Mouse (Mus musculus) hindbrain, embryonic 15.5 days (tissue): ENCODE measurements around the gene Zcchc14. TPM values are rescaled to one million over a fixed set of nuclear protein-coding genes. Genes with fewer than 3 reads are reported as not detected.

Experiments
- ATAC-seq: fragments of 200-750 bp; cut with Nextera tagmentation; 2 replicates; pipeline ENCODE4 v1.8.0; 2017; ENCODE audit warnings: low read depth, moderate number of reproducible peaks, moderate TSS enrichment; ENCODE audit not compliant: low FRiP score
- H3K27ac ChIP-seq: fragments of 300-500 bp; sonication (generic); replicated peaks from 2 replicates; pipeline ENCODE4 v1.5.1; 2015; ENCODE audit warnings: mild to moderate bottlenecking, inconsistent platforms
- H3K27me3 ChIP-seq: fragments of 300-500 bp; sonication (generic); 2 replicates; pipeline ENCODE4 v1.6.1; 2015; ENCODE audit warnings: control low read depth, inconsistent platforms
- H3K36me3 ChIP-seq: fragments of 300-500 bp; sonication (generic); 2 replicates; pipeline ENCODE4 v1.6.1; 2015; ENCODE audit warnings: control low read depth, inconsistent platforms
- H3K4me1 ChIP-seq: fragments of 300-500 bp; sonication (generic); replicated peaks from 2 replicates; pipeline ENCODE4 v1.6.1; 2015; ENCODE audit warnings: control low read depth, inconsistent platforms
- H3K4me2 ChIP-seq: fragments of 300-500 bp; sonication (generic); 2 replicates; pipeline ENCODE4 v1.6.1; 2015; ENCODE audit warnings: moderate library complexity, mild to moderate bottlenecking, inconsistent platforms
- H3K4me3 ChIP-seq: fragments of 300-500 bp; sonication (generic); 2 replicates; pipeline ENCODE4 v1.5.1; 2015; ENCODE audit warnings: mild to moderate bottlenecking, inconsistent platforms
- H3K9ac ChIP-seq: fragments of 300-500 bp; sonication (generic); 2 replicates; pipeline ENCODE4 v1.6.1; 2015; ENCODE audit warnings: inconsistent platforms
- H3K9me3 ChIP-seq: fragments of 300-500 bp; sonication (generic); 2 replicates; pipeline ENCODE4 v1.6.1; 2016; ENCODE audit warnings: control low read depth, inconsistent platforms
- WGBS: fragments of 180-500 bp; shearing (Covaris S2); methylation state at CpG from one replicate; pipeline ENCODE4 v1.1.7; 2015; 5-methylcytosine and 5-hydroxymethylcytosine counted together
- polyA plus RNA-seq: library from polyadenylated mRNA; unstranded; fragments of >200 nt; fragmentation: Nextera tagmentation; extraction: Ambion mirVana; gene quantifications from 2 replicates; pipeline ENCODE4 v1.2.1, GENCODE M21; 2015

The Zcchc14 gene
- polyA plus RNA-seq, 1 experiment from 2014 or later: 21.6 TPM

- Histone ChIP-seq H3K4me2 (peak overlapping the region; percentile 91), H3K36me3 (no peaks in the 10 kb centered on the region), H3K27ac (peak overlapping the region; percentile 79), H3K9ac (peak overlapping the region; percentile 88), H3K9me3 (no peaks in the 10 kb centered on the region), H3K27me3 (no peaks in the 10 kb centered on the region), H3K4me3 (peak overlapping the region; percentile 95), H3K4me1 (peaks cover 37% of the 10 kb centered on the region)
- WGBS: 1% methylated on average over 43 of the region's 44 CpGs
- ATAC-seq: peak; percentile 67
Measured at GRCm38 (mm10) chr8:121577751-121578675, 74.7 kb downstream of the Zcchc14 start.

GRCm38 (mm10) chr8:121575661-121576060 is 77.0 kb downstream of the Zcchc14 start:
- no peaks in the 10 kb centered on the region for H3K36me3 ChIP-seq
- no peaks in the 10 kb centered on the region for H3K9me3 ChIP-seq
- WGBS: 72% methylated on average over 3 of the region's 3 CpGs
- ATAC-seq: no peak
- H3K4me2 ChIP-seq: no peak overlapping the region
- H3K4me3 ChIP-seq: no peak overlapping the region
- no peak overlapping the region for H3K9ac ChIP-seq
- H3K27ac ChIP-seq: no peak overlapping the region
- H3K27me3 ChIP-seq: no peaks in the 10 kb centered on the region
- peaks cover 37% of the 10 kb centered on the region for H3K4me1 ChIP-seq

- peaks cover 33% of the 10 kb centered on the region for H3K4me1 ChIP-seq
- 49% methylated on average over 3 of the region's 3 CpGs for WGBS
- ATAC-seq: no peak
Measured at GRCm38 (mm10) chr8:121573275-121573674, 79.4 kb downstream of the Zcchc14 start.

GRCm38 (mm10) chr8:121572121-121572520 is 80.6 kb downstream of the Zcchc14 start:
- Histone ChIP-seq H3K4me1 (peaks cover 26% of the 10 kb centered on the region), H3K4me3 (no peak overlapping the region), H3K27ac (no peak overlapping the region), H3K9me3 (no peaks in the 10 kb centered on the region), H3K27me3 (no peaks in the 10 kb centered on the region), H3K9ac (no peak overlapping the region), H3K4me2 (no peak overlapping the region), H3K36me3 (no peaks in the 10 kb centered on the region)
- ATAC-seq: no peak
- 78% methylated on average over 7 of the region's 7 CpGs for WGBS

More at GRCm38 (mm10) chr8:121573275-121573674, 79.4 kb downstream of the Zcchc14 start:
- no peaks in the 10 kb centered on the region for H3K36me3 ChIP-seq
- no peak overlapping the region for H3K27ac ChIP-seq
- H3K4me2 ChIP-seq: no peak overlapping the region
- H3K9me3 ChIP-seq: no peaks in the 10 kb centered on the region
- H3K9ac ChIP-seq: no peak overlapping the region
- no peak overlapping the region for H3K4me3 ChIP-seq
- H3K27me3 ChIP-seq: no peaks in the 10 kb centered on the region

- ATAC-seq: no peak
- no peak overlapping the region for H3K4me3 ChIP-seq
- H3K36me3 ChIP-seq: no peaks in the 10 kb centered on the region
- no peak overlapping the region for H3K9ac ChIP-seq
- H3K27me3 ChIP-seq: no peaks in the 10 kb centered on the region
- H3K9me3 ChIP-seq: no peaks in the 10 kb centered on the region
- H3K27ac ChIP-seq: no peak overlapping the region
- WGBS: 84% methylated on average over 17 of the region's 17 CpGs
- peaks cover 13% of the 10 kb centered on the region for H3K4me1 ChIP-seq
- no peak overlapping the region for H3K4me2 ChIP-seq
Measured at GRCm38 (mm10) chr8:121570801-121571200, 81.9 kb downstream of the Zcchc14 start.

GRCm38 (mm10) chr8:121570335-121570734 is 82.4 kb downstream of the Zcchc14 start:
- Histone ChIP-seq H3K9ac (no peak overlapping the region), H3K4me2 (no peak overlapping the region), H3K9me3 (no peaks in the 10 kb centered on the region), H3K36me3 (no peaks in the 10 kb centered on the region), H3K27me3 (no peaks in the 10 kb centered on the region), H3K27ac (no peak overlapping the region), H3K4me1 (peaks cover 9% of the 10 kb centered on the region), H3K4me3 (no peak overlapping the region)
- WGBS: 87% methylated on average over 21 of the region's 21 CpGs
- ATAC-seq: no peak

GRCm38 (mm10) chr8:121568321-121568720 is 84.4 kb downstream of the Zcchc14 start:
- ATAC-seq: no peak
- no peak overlapping the region for H3K9ac ChIP-seq
- no peaks in the 10 kb centered on the region for H3K27me3 ChIP-seq
- H3K9me3 ChIP-seq: no peaks in the 10 kb centered on the region
- H3K36me3 ChIP-seq: no peaks in the 10 kb centered on the region
- no peak overlapping the region for H3K4me3 ChIP-seq
- WGBS: 68% methylated on average over 6 of the region's 6 CpGs
- no peaks in the 10 kb centered on the region for H3K4me1 ChIP-seq
- no peak overlapping the region for H3K27ac ChIP-seq
- H3K4me2 ChIP-seq: no peak overlapping the region

- no peak for ATAC-seq
- peaks cover 12% of the 10 kb centered on the region for H3K36me3 ChIP-seq
- no peak overlapping the region for H3K9ac ChIP-seq
- no peak overlapping the region for H3K27ac ChIP-seq
- H3K27me3 ChIP-seq: no peaks in the 10 kb centered on the region
- 63% methylated on average over 6 of the region's 6 CpGs for WGBS
- H3K9me3 ChIP-seq: no peaks in the 10 kb centered on the region
- no peak overlapping the region for H3K4me3 ChIP-seq
- no peaks in the 10 kb centered on the region for H3K4me1 ChIP-seq
- no peak overlapping the region for H3K4me2 ChIP-seq
Measured at GRCm38 (mm10) chr8:121563701-121564100, 89.0 kb downstream of the Zcchc14 start.

- peaks cover 17% of the 10 kb centered on the region for H3K36me3 ChIP-seq
- no peak overlapping the region for H3K27ac ChIP-seq
- H3K4me2 ChIP-seq: no peak overlapping the region
- ATAC-seq: no peak
- H3K4me3 ChIP-seq: no peak overlapping the region
- H3K9ac ChIP-seq: no peak overlapping the region
- H3K9me3 ChIP-seq: no peaks in the 10 kb centered on the region
- no peaks in the 10 kb centered on the region for H3K4me1 ChIP-seq
- no peaks in the 10 kb centered on the region for H3K27me3 ChIP-seq
- WGBS: 78% methylated on average over 9 of the region's 9 CpGs
Measured at GRCm38 (mm10) chr8:121562941-121563351, 89.8 kb downstream of the Zcchc14 start.

- H3K27me3 ChIP-seq: no peaks in the 10 kb centered on the region
- H3K9me3 ChIP-seq: no peaks in the 10 kb centered on the region
- peaks cover 17% of the 10 kb centered on the region for H3K36me3 ChIP-seq
- H3K27ac ChIP-seq: no peak overlapping the region
- no peaks in the 10 kb centered on the region for H3K4me1 ChIP-seq
- 85% methylated on average over 16 of the region's 16 CpGs for WGBS
- H3K4me3 ChIP-seq: no peak overlapping the region
- no peak overlapping the region for H3K9ac ChIP-seq
- no peak overlapping the region for H3K4me2 ChIP-seq
- ATAC-seq: no peak
Measured at GRCm38 (mm10) chr8:121561636-121562345, 90.9 kb downstream of the Zcchc14 start.

- WGBS: 94% methylated on average over 7 of the region's 7 CpGs
- no peak overlapping the region for H3K27ac ChIP-seq
- H3K9me3 ChIP-seq: no peaks in the 10 kb centered on the region
- no peak overlapping the region for H3K4me2 ChIP-seq
- no peaks in the 10 kb centered on the region for H3K27me3 ChIP-seq
- no peak overlapping the region for H3K9ac ChIP-seq
- no peaks in the 10 kb centered on the region for H3K4me1 ChIP-seq
- peaks cover 17% of the 10 kb centered on the region for H3K36me3 ChIP-seq
- H3K4me3 ChIP-seq: no peak overlapping the region
- ATAC-seq: no peak
Measured at GRCm38 (mm10) chr8:121560432-121561100, 92.1 kb downstream of the Zcchc14 start.

- H3K27me3 ChIP-seq: no peaks in the 10 kb centered on the region
- 93% methylated on average over 12 of the region's 12 CpGs for WGBS
- no peak overlapping the region for H3K4me2 ChIP-seq
- H3K9me3 ChIP-seq: no peaks in the 10 kb centered on the region
- H3K36me3 ChIP-seq: peaks cover 20% of the 10 kb centered on the region
- no peaks in the 10 kb centered on the region for H3K4me1 ChIP-seq
- no peak for ATAC-seq
- no peak overlapping the region for H3K4me3 ChIP-seq
- no peak overlapping the region for H3K9ac ChIP-seq
- H3K27ac ChIP-seq: no peak overlapping the region
Measured at GRCm38 (mm10) chr8:121559801-121560200, 92.9 kb downstream of the Zcchc14 start.
